Mouse (Mus musculus): ENCODE data around the gene Acer3. TPM values are rescaled to one million over a fixed set of nuclear protein-coding genes. Genes with fewer than 3 reads are reported as not detected.

The Acer3 gene
- polyA plus RNA-seq, 1 experiment, result not detected

DNA sequence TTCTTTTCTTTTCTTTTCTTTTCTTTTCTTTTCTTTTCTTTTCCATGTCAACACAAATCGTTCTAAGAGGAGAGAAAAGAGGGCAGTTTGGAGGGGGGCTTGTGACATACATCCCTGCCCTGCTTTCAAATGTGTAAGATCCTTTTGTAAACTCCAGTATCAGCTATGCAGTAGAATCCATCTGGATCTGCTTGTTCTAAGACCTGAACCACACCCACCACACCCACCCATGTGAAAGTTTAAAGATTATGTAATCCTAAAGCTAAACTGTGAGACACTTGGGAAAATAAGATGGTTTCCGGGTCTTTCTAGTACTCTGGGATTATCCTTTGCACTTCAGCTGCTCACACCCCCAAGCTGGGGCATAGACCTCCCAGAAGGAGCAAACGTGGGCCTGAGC lies 21.2 kb upstream of the Acer3 start:
- no peak overlapping the region for H3K27ac ChIP-seq (ENCODE audit: insufficient read depth, low read depth, low read length)
- WGBS, result 64% methylated on average over 3 of the region's 3 CpGs

DNA sequence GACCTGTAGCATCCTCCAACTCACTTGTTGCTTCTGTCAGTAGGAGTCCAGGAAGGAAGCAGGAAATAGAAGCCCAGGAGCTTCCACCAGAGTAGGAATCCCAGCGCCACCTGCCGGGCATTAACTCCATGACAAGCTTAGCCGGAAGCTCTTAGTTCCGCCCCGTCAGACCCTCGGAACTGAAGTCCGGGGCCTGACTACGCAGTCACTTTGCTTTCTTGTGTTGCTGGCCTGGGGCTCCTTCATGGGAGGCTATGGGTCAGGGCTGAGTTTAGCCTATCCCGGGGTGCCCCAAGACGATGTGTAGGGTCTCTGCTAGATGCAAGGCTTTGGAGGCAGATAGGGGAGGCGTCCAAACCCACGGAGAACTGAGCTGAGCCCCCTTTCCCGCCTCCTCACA lies 20.5 kb upstream of the Acer3 start:
- 1% methylated on average over 13 of the region's 13 CpGs for WGBS
- TF ChIP-seq CTCF (IDR thresholded peaks at IDR 0.05; ENCODE audit: insufficient read depth, low read depth, low read length) (peak; percentile 54; the same call in 1 of the 2 replicates), POLR2A (IDR thresholded peaks at IDR 0.05; ENCODE audit: insufficient read depth, low read depth, low read length) (no peak)
- Histone ChIP-seq H3K4me1 (ENCODE audit: control insufficient read depth, insufficient read depth, low read length) (peaks cover 3% of the 10 kb centered on the region; the same call in 1 of the 2 replicates), H3K4me3 (ENCODE audit: insufficient read depth, low read depth, low read length) (peak overlapping the region; percentile 41), H3K27ac (ENCODE audit: insufficient read depth, low read depth, low read length) (no peak overlapping the region)

More for the DNA sequence above, 21.2 kb upstream of the Acer3 start:
- Histone ChIP-seq H3K4me3 (ENCODE audit: insufficient read depth, low read depth, low read length) (no peak overlapping the region), H3K4me1 (ENCODE audit: control insufficient read depth, insufficient read depth, low read length) (peaks cover 3% of the 10 kb centered on the region; the same call in 1 of the 2 replicates)
- TF ChIP-seq CTCF (IDR thresholded peaks at IDR 0.05; ENCODE audit: insufficient read depth, low read depth, low read length), result no peak
- TF ChIP-seq POLR2A (IDR thresholded peaks at IDR 0.05; ENCODE audit: insufficient read depth, low read depth, low read length), result no peak

GRCm38 (mm10) chr7:98340343-98340742 lies 19.3 kb upstream of the Acer3 start:
- no peak overlapping the region for H3K27ac ChIP-seq (ENCODE audit: insufficient read depth, low read depth, low read length)
- peaks cover 3% of the 10 kb centered on the region; the same call in 1 of the 2 replicates for H3K4me1 ChIP-seq (ENCODE audit: control insufficient read depth, insufficient read depth, low read length)
- WGBS, result 89% methylated on average over 5 of the region's 5 CpGs
- H3K4me3 ChIP-seq (ENCODE audit: insufficient read depth, low read depth, low read length), result no peak overlapping the region
- TF ChIP-seq CTCF (IDR thresholded peaks at IDR 0.05; ENCODE audit: insufficient read depth, low read depth, low read length), result no peak
- no peak for TF ChIP-seq POLR2A (IDR thresholded peaks at IDR 0.05; ENCODE audit: insufficient read depth, low read depth, low read length)

DNA sequence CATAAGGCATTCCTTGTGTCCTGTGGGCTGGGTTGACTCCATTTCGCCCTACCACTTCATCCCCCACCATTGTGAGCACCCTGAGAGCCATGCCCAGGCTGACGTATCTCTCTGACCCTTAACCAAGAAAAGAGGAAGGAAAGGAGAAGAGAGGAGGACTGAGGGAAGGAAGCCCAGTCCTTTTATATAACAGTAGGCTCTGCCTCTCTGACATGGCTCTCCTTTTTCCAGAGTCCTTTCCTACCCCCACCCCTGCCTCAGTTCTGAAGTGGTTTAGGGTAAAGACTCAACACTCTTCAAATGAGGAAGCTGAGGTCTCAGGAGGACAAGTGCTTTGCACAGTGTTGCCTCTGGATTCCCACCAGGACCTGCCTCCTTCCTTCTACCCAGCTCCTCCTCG lies 13.0 kb upstream of the Acer3 start:
- 95% methylated on average over 3 of the region's 3 CpGs for WGBS

GRCm38 (mm10) chr7:98333507-98333906 lies 12.5 kb upstream of the Acer3 start:
- Histone ChIP-seq H3K27ac (ENCODE audit: insufficient read depth, low read depth, low read length) (no peak overlapping the region), H3K4me3 (ENCODE audit: insufficient read depth, low read depth, low read length) (no peak overlapping the region), H3K4me1 (ENCODE audit: control insufficient read depth, insufficient read depth, low read length) (peaks cover 9% of the 10 kb centered on the region)
- TF ChIP-seq POLR2A (IDR thresholded peaks at IDR 0.05; ENCODE audit: insufficient read depth, low read depth, low read length) (no peak), CTCF (IDR thresholded peaks at IDR 0.05; ENCODE audit: insufficient read depth, low read depth, low read length) (no peak)
- WGBS, result over 99% methylated on average over 5 of the region's 5 CpGs

More for the DNA sequence above, 13.0 kb upstream of the Acer3 start:
- TF ChIP-seq CTCF (IDR thresholded peaks at IDR 0.05; ENCODE audit: insufficient read depth, low read depth, low read length), result no peak
- TF ChIP-seq POLR2A (IDR thresholded peaks at IDR 0.05; ENCODE audit: insufficient read depth, low read depth, low read length), result no peak
- H3K4me3 ChIP-seq (ENCODE audit: insufficient read depth, low read depth, low read length), result no peak overlapping the region
- no peak overlapping the region for H3K27ac ChIP-seq (ENCODE audit: insufficient read depth, low read depth, low read length)
- H3K4me1 ChIP-seq (ENCODE audit: control insufficient read depth, insufficient read depth, low read length), result peaks cover 9% of the 10 kb centered on the region

- Histone ChIP-seq H3K27ac (ENCODE audit: insufficient read depth, low read depth, low read length) (no peak overlapping the region), H3K4me1 (ENCODE audit: control insufficient read depth, insufficient read depth, low read length) (peaks cover 9% of the 10 kb centered on the region), H3K4me3 (ENCODE audit: insufficient read depth, low read depth, low read length) (no peak overlapping the region)
- no peak for TF ChIP-seq POLR2A (IDR thresholded peaks at IDR 0.05; ENCODE audit: insufficient read depth, low read depth, low read length)
- WGBS, result 39% methylated on average over 5 of the region's 5 CpGs
Observed at GRCm38 (mm10) chr7:98332678-98333397, 11.8 kb upstream of the Acer3 start.

DNA sequence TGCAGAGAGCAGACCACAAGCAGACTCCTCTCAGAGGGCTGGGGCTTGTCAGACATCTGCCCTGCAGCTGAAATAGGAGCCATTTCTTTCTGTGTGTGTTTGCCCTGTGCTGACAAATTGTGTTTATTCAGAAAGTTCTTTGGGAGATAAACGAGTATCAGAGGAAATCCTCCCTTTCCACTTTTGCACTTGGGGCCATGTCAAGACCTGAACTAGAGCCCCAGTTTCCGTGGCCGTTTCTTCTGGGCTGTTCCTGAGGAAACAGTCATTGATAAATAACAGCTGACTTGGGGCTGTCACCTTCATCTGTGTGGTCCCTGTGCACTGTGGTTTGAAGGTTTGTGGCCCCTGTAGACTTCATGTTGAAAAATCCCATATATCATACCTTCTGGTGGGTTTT lies 10.9 kb upstream of the Acer3 start:
- no peak overlapping the region for H3K27ac ChIP-seq (ENCODE audit: insufficient read depth, low read depth, low read length)
- WGBS, result 68% methylated on average over 3 of the region's 3 CpGs

GRCm38 (mm10) chr7:98330375-98331002 lies 9.5 kb upstream of the Acer3 start:
- Histone ChIP-seq H3K4me3 (ENCODE audit: insufficient read depth, low read depth, low read length) (no peak overlapping the region), H3K27ac (ENCODE audit: insufficient read depth, low read depth, low read length) (no peak overlapping the region), H3K4me1 (ENCODE audit: control insufficient read depth, insufficient read depth, low read length) (peaks cover 9% of the 10 kb centered on the region)
- TF ChIP-seq POLR2A (IDR thresholded peaks at IDR 0.05; ENCODE audit: insufficient read depth, low read depth, low read length) (no peak), CTCF (IDR thresholded peaks at IDR 0.05; ENCODE audit: insufficient read depth, low read depth, low read length) (no peak)
- 78% methylated on average over 2 of the region's 2 CpGs for WGBS

More for the DNA sequence above, 10.9 kb upstream of the Acer3 start:
- TF ChIP-seq CTCF (IDR thresholded peaks at IDR 0.05; ENCODE audit: insufficient read depth, low read depth, low read length) (no peak), POLR2A (IDR thresholded peaks at IDR 0.05; ENCODE audit: insufficient read depth, low read depth, low read length) (no peak)
- H3K4me3 ChIP-seq (ENCODE audit: insufficient read depth, low read depth, low read length), result no peak overlapping the region
- peaks cover 9% of the 10 kb centered on the region for H3K4me1 ChIP-seq (ENCODE audit: control insufficient read depth, insufficient read depth, low read length)

DNA sequence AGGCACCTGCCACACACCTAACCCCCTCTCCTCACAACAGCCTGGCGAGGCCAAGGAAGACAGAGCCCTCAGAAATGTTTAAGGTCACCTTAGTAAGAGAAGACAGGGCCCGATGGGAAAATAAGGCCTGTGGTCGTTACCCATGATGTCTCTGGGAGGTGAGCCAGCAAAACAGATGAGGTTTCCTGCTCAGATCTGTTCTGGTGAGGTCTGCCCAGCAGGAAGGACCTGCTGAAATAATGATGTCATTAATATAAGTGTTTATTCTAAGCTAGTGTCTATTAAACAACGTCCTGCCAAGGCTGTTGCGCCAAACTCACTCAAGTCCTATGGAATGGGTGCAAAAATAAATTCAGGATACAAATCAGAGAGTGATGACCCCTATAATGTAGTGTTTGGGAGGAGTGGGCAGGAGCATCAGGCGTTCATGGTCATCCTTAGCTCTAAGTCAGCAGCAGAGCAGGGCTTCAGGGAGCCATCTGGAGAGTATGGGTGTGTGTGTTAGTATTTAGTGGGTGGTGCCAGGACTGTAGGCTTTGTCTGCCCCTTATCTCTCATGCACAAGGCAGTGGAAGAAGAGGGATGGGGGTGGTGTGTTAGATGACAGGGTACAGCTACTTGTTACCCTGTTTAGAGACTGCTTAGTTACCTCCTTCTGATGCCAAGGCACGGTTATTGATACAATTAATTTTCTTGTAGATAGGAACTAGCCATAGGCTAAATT lies 8.8 kb upstream of the Acer3 start:
- WGBS, result 74% methylated on average over 7 of the region's 7 CpGs
- no peak for TF ChIP-seq POLR2A (IDR thresholded peaks at IDR 0.05; ENCODE audit: insufficient read depth, low read depth, low read length)
- no peak for TF ChIP-seq CTCF (IDR thresholded peaks at IDR 0.05; ENCODE audit: insufficient read depth, low read depth, low read length)

More for the DNA sequence above, 8.8 kb upstream of the Acer3 start:
- Histone ChIP-seq H3K4me1 (ENCODE audit: control insufficient read depth, insufficient read depth, low read length) (peaks cover 9% of the 10 kb centered on the region), H3K4me3 (ENCODE audit: insufficient read depth, low read depth, low read length) (no peak overlapping the region), H3K27ac (ENCODE audit: insufficient read depth, low read depth, low read length) (no peak overlapping the region)

All from olfactory bulb, adult 2 months (tissue).